Mouse (Mus musculus) NIH3T3 (cell line): Measurements from ENCODE around the gene Wdr20.

Experiments used
- DNase-seq: peaks from one replicate; pipeline ENCODE4 v3.0.0-alpha.2; 2012; ENCODE audit warnings: low read depth

The Wdr20 gene

DNA sequence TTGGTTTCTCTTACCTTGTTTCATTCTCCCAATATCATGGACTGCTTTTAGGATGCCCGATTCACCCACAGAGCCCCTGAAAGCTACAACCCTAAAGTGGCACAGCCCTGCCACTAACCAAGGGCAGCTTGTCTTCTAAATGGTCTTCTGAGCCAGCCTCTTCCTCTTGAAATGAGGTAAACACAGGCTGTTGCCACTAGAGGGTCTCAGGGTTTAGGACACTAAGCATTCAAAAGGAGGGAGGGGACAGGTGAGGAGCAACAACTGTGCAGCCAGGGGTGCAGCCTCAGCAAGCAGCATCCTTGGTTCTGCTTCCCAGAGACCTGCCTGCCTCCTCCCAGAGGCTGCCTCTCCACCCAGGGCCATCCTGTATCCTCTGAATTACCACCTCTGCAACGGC, 84.0 kb downstream of the Wdr20 start:
- no peak for DNase-seq

DNA sequence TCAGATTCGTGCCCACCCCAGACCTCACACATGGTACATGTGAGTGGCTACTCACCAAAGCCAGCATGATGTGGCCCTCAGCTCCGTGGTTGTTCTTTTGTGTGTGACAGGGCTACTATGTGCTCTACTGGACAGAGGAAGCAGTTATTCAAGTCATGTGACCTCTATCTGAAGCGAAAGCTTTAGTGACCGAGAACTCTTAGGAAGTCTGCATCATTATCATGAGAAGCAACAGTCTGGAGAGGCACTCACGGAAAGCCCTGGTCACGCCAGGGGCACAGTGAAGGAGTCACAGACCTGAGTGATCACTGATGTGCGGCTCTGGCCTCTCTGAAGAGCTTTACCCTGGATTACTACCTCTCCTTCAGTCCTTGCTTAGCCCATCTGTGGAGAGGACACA, 84.6 kb downstream of the Wdr20 start:
- DNase-seq: no peak

DNA sequence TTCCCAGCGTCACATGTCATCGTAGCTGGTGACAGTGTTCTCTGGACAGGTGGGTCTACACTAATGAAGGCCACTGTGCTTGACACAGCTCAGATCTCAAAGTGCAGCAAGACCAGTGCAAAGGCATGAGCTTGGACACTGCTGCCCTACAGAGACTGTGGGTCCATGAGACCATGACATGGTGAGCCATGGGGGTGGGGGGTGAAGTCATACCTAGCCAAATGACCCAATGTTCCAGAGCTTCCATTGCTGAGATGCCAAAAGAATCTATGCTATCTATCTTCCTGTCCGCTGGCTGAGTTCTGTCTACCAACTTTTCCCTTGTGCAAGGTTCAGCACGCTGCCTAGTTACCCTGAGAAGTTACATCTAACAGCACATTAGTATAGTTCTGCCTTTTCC, 91.2 kb downstream of the Wdr20 start:
- no peak for DNase-seq

DNA sequence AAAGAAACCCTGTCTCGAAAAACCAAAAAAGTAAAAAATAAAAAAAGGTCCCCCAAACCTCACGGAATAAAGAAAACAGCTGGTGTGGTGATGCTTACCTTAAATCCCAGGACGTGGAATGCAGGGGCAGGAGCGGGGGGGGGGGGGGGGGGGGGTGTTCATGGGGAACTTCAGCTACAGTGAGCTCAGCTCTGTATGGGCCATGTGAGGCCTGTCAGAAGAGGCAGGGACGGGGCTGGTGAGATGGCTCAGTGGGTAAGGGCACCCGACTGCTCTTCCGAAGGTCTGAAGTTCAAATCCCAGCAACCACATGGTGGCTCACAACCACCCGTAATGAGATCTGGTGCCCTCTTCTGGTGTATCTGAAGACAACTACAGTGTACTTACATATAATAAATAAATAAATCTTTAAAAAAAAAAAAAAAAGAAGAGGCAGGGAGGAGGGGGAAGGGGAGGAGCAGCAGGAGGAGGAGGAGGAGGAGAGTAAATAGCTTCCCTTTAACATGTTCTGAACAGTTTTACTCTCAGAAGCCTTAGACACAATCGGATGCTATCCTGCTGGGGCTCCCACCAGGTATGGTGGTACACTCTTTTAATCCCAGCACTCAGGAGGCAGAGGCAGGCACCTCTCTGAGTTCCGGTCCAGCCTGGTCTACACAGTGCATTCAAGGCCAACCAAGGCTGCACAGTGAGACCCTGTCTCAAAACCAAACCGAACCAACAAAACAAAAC, 92.7 kb downstream of the Wdr20 start:
- no peak for DNase-seq

DNA sequence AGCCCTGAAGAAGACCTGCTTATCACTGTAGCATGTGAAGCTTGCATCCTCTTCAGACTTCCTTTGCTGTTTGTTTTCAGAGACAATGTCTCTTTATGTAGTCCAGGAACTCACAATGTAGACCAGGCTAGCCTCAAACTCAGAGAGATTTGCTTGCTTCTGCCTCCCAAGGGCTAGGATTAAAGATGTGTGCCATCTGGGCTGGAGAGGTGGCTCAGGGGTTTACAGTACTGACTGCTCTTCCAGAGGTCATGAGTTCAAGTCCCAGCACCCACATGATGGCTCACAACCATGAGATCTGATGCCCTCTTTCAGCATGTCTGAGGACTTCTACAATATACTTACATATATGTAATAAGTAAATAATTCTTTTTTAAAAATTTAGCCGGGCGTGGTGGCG, 97.4 kb downstream of the Wdr20 start:
- DNase-seq: no peak

DNA sequence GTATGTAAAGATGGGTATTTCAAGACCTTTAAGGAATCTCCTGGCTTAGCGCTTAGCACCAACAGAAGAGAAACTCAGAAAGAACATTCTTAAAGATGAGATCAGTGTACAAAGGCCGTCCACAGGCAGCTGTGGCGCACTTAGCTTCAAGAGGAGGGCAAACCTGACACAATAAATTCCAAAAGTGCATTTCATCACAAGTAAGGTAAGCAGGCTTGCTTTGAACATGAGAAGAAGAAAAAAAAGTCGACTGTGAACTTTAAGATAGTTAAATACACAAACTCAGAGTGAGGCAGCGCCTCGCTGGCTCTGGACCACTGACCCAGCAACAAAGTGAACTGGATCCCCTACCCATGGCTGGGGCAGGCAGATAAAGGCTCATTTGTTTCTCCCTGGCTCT, 99.0 kb downstream of the Wdr20 start:
- no peak for DNase-seq

DNA sequence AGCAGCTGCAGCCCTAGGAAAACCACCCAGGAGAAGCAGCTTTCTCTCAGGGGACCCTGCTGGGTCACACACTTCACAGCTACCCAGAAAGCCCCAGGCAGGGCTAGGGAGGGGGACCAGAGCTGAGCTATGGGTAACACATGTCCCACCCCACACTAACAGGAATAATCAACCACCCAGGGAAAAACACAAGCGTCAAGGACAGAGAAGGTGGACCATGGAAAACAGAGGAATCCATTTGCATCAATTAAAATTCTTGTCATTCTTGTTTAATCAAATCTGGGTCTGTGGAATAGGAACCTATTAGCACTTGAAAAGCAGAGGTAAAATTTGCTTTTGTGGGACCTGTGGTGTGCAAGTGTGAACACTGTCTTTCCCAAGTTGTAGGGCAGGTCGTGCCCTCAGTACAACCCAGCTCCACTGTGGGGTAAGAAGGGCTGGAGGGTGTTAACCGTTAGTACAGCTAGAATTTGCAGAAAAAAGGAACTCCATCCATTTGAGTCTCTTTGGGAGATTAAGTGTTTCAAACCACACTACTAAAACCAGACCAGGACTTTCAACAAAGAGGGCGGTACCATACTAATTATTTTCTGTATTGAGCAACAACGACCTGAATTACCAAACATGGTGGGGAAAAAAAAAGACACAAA, 99.6 kb downstream of the Wdr20 start:
- no peak for DNase-seq

DNA sequence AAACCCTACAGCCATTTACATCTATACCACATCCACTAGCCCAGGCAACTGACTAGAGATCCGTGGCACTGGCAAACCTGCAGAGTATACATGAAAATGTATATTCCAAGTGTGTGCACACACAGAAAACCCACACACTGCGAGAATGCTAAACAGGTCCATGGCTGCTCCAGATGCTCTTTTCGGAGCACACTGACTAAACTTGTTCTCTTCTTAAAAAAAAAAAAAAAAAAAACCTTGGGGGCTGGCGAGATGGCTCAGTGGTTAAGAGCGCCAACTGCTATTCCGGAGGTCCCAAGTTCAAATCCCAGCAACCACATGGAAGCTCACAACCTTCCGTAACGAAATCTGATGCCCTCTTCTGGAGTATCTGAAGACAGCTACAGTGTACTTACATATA, 100.1 kb downstream of the Wdr20 start:
- no peak for DNase-seq

DNA sequence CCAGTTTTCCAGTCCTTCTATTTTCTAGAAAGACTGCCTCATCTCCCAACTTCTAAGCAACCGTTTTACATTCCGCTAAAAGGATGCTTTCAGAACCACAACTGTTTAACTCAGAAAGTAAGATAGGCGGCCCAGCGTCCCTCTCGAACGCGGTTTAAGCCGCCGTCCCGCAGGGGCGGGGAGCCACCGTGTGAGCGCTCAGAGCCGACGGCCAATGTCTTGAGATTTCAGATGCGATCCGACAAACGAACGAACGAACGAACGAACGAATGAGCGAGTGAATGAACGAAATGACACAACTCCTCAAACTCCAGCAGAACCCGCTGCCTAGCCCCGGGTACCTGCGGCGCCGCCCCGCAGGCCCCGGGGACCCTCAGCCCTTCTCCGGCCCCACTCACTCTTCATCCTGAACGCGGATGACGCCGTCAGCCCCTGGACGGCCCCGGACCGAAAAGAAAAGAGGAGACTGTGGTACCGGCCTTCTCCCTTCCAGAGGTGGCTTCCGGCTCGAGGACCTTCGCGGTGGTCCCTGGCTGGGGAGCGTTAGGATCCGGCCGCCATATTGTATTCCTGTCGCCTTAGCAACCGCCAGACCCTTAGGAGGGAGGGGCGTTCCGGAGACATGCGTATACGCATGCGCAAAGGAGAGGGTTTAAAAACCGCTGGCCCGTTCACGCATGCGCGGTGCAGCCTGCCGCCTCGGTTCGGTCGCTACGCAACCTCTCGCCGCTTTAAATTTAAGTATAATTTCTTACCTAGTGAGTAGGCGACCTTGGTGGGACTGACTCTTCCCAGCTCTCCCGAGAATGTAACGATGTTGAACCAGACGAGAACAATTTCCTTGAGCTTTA, 102.8 kb downstream of the Wdr20 start, which contains the start of gene Mok:
Gene Mok (minus strand): TSS at position 592 of the 851 bp plus-strand sequence.
- peak; percentile 96 for DNase-seq

DNA sequence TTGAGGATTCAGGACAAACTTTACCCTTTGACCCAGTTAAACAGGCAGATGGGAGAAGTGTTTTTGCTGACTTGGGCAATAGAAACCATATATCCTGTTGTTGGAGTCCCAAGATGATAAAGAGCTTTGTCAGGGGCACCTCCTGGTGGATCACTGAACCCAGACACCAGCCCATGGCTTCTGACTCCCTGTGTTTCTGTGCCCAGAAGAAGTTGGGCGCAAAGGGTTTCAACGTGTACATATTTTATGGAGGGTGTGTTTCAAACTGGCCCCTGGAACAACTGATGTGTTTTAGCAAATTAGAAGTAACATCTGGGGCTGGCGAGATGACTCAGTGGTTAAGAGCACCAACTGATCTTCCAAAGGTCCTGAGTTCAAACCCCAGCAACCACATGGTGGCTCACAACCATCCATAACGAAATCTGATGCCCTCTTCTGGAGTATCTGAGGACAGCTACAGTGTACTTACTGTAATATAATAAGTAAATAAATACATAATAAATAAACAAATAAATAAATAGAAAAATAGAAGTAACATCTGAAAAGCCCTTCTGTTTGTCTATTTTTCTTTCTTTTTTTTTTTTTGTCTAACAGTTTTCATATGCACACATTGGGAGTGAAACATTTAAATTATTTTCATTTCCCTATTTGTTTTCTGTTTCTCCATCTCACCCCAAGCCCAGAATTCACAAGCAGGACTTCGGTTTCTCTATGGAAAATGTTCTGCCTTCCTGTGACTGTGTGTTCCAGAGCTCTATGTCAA, 104.2 kb downstream of the Wdr20 start:
- peak; percentile 57 for DNase-seq

DNA sequence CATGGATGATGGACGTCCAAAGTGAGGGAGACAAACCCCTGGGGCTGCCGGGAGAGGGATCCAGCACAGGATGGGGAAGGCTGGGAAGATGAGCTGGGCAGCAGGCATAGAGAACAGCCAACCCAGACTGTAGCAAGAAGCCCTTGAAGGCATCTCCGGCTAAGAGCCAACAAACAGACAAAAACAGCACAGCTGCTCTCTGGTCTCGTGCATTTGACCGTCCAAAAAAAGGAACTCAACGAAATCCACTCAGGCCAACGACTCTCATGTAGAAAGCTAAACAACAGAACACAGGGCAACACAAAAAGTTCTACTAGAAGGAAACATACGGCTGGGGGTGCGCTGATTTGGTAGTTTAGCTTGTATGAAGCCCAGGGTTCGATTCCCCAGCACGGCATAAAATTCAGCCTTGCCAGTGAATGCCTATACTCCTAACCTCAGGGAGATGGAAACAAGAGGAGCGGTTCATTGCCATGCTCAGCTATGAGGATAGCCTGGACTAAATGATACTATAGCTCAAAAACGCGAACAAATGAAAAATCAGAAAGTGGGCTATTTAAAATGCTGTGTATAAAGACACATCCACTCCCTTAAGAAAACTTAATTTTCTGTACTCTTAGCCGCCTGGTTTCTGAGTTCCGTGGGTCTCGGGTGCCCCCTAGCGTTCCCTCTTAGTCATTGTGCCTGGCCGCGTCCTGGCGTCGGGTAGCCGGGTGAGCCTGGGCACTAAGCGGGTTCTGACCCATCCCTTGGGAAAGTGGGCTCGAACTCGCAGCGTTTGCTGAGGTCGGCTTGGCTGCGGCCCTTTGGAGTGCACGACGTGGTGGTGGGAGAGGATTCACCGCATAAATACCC, 105.7 kb downstream of the Wdr20 start:
- peak; percentile 92 for DNase-seq

DNA sequence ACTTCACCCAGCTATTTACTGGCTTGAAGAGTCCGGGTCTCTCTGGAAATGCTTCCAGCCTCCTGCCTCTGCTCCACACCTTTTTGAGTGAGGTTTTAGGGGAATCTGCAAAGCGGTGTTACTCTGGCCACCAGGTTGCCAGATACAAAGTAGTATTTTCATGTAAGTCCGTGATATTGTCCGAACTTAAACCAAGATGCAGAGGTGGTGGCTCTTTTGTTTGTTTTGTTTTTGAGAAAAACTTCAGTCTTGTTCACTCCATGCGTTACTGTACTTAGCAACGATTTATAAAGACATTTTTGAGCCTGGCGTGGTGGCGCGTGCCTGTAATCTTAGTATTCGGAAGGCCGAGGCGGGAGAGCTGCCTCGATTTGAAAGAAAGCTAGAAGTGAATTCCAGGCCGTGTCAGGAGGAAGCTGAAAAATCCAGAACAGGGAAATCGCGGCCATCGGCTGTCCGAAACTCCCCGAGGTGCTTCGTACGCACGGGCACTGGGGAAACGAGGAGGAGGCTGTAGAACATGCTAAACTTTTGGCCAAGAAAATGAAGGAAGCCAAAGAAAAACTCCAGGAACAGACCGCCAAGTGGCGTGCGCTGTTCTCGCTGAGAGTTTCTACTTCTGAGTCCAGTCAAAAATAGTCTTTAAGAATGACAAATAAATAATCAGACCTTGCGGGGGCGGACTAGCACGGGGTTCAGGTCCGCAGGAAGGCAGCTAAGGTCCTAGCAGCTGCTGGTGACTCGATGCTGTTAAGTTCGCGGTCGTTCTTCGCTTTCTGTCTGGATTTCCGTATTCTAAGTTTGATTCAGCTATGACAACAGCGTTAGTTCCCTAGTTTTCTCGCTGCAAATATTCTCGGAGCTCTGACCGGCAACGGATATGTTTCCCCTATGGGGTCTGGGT, 106.7 kb downstream of the Wdr20 start:
- peak; percentile 75 for DNase-seq

DNA sequence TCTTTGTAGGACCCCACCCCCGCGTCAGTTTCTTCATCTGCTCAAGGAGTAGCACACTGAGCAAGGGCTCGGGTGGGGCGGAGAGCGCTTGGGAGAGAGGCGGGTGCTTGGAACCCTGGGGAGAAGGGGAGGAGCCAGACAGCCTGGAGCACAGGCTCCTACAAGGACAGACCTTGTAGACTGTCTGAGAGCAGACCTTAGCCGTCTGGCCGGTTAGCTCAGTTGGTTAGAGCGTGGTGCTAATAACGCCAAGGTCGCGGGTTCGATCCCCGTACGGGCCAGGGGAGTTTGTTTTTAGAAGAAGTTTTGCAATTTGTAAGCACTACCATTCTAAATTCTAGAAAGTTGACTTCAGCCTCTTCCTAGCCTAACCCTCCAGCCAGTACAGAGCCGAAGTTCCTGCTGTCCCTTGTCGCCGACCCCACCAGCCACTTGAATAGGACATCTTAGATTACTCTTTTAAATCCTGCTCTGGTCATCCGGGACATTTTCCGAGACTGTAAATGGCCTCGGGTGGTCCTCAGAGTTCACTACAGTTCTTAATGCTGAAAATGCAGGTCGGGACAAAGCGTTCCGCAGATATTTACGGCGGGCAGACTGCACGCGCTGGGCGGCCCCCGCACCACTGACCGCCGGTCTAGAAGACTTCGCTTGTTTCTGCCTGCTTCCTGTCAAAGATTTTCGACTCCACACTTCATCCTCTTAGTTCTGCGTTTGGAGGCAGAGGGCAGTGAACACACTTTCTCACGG, 107.6 kb downstream of the Wdr20 start:
- DNase-seq: peak; percentile 97

DNA sequence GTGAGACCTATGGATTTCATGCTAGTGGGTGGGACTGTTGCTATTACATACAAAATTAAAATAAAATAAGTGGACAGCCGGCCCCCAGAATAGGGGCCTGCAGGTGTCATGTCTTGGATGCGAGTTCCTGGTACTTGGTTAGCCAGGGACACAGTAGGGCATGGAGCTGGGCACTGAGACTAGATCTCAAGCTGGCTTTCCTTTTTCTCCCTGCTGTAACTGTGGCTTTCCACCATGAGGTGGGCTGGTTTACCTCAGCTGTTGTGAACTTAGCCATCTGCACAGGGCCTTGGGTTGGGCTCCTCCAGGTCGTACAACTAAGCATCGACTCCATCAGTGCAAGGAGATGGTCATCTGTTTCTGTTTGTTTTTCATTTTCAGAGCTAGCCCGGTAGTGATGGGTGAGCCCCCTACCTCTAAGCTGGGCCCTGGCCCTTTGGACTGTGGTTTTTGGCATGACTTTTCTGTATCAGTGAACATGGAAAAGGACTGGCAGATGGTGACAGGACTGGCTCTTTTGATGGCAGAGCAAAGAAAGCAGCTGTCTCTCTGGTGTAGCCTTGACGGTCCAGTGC, 108.5 kb downstream of the Wdr20 start:
- DNase-seq: no peak

DNA sequence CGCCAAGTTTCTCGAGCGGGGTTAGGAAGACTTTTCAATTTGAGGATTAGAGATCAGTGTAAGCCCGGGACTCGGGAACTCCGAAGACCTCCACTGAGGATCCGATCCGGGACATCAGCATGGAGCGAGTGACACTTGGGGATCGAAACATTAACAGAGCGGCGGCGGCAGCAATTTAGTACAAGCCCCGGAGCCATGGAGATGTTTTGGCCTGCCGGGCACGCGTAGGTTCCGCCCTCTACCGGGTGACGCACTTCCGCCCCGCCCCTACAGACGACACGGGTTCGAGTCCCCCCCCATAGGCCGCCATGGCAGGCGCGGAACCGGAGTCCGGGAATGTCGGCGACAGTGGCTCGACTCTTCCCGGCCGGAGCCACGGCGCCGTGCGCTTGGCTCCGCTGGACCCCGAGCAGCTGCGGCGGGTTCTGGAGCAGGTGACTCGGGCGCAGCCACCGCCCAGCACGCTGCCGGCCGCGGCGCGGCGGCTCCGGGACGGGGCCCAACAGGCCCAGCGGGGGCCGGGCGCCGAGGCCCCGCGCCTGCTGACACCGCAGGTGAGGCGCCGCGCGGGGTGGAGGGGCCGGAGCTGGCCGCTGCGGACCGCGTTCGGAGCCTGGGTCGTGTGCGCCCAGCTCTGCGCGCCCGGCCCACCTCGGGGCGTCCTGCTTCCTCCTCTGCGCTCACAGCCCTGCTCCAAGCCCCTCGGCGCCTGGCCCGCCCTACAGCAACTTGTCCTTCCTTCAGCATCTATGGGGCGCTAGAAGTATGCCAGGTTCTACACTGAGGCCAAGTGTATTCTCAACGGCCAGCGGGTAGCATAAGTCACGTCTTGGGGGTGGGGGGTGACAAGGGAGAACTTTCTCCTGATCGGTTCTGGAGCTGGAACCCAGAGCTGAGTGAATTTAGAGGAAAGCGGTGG, 112.5 kb downstream of the Wdr20 start, which contains the start of gene Zfp839:
Gene Zfp839 (plus strand): TSS at position 244 of the 919 bp plus-strand sequence.
- DNase-seq: peak; percentile 89

DNA sequence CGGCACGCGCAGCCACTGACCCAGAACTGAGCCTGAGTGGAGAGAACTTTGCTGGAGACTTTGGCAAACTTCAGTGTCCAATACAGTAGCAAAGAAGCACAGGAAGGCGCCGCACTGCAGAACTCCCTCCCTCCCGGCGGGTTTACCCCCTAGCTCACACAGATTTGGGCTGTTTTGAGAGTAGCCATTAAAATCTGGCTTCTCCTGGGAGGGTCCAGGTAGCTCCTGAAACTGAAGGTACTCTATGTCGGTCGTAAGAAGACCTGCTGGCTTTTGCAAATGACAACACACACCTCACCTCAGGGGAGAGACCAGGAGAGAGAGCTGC, 113.1 kb downstream of the Wdr20 start:
- DNase-seq: no peak

DNA sequence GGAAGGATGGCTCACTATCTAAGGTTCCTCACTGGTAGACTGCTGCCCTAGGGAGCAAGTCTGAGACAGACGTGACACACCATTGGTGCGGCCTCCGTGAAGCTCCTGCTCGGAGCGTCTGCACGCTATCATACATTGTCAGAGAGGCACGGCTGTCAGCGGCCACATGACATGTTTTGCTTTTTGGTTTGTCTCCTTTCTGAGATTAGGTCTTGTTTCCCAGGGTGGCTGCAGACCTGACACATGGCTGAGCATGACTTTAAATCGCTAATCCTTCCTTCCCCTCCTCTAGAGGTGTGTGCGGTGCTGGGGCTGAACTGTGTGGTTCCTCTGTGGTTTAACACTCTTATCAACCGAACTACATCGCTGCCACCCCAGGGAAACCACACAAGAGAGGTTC, 113.7 kb downstream of the Wdr20 start:
- no peak for DNase-seq

DNA sequence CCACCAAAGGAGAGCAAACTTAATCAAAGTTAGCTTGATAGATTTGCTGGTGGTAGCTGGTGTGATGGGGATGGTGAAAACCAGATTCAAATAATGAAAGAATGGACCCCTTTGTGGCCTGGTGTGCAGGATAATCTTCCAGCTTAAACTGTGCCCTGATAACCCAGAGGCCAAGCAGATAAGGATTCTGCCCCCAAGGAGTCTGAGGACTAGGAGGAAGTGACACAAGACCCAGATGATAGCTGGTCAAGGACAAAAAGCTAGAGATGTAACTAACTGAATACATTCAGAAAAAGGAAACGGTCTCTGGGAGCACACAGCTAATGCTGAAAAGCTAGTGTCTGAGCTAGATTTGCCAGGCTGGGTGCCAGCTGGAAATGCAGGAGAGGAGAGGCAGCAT, 114.2 kb downstream of the Wdr20 start:
- DNase-seq: no peak
